Mouse (Mus musculus) embryonic facial prominence, embryonic 13.5 days (tissue): ENCODE data around the gene Speg. TPM values are rescaled to one million over a fixed set of nuclear protein-coding genes. Genes with fewer than 3 reads are reported as not detected.

Experiments
- ATAC-seq: fragments of 200-750 bp; cut with Nextera tagmentation; 2 replicates; pipeline ENCODE4 v1.8.0; 2017; ENCODE audit warnings: low read depth; ENCODE audit not compliant: insufficient number of reproducible peaks, insufficient read depth, low FRiP score, low TSS enrichment
- H3K27ac ChIP-seq: fragments of 300-500 bp; sonication (generic); 2 replicates; pipeline ENCODE4 v1.5.1; 2015; ENCODE audit warnings: moderate library complexity, mild to moderate bottlenecking, inconsistent platforms
- H3K27me3 ChIP-seq: fragments of 300-500 bp; sonication (generic); 2 replicates; pipeline ENCODE4 v1.6.1; 2015; ENCODE audit warnings: mild to moderate bottlenecking, inconsistent platforms
- H3K36me3 ChIP-seq: fragments of 300-500 bp; sonication (generic); 2 replicates; pipeline ENCODE4 v1.6.1; 2015; ENCODE audit warnings: mild to moderate bottlenecking, inconsistent platforms
- H3K4me1 ChIP-seq: fragments of 300-500 bp; sonication (generic); 2 replicates; pipeline ENCODE4 v1.6.1; 2015; ENCODE audit warnings: inconsistent platforms
- H3K4me2 ChIP-seq: fragments of 300-500 bp; sonication (generic); 2 replicates; pipeline ENCODE4 v1.6.1; 2015; ENCODE audit warnings: moderate library complexity, mild to moderate bottlenecking, inconsistent platforms
- H3K4me3 ChIP-seq: fragments of 300-500 bp; sonication (generic); 2 replicates; pipeline ENCODE4 v1.5.1; 2015; ENCODE audit warnings: mild to moderate bottlenecking, inconsistent platforms
- H3K9ac ChIP-seq: fragments of 300-500 bp; sonication (generic); 2 replicates; pipeline ENCODE4 v1.6.1; 2015; ENCODE audit warnings: mild to moderate bottlenecking, inconsistent platforms
- H3K9me3 ChIP-seq: fragments of 300-500 bp; sonication (generic); 2 replicates; pipeline ENCODE4 v1.6.1; 2016; ENCODE audit warnings: inconsistent platforms
- WGBS: fragments of 180-500 bp; shearing (Covaris S2); methylation state at CpG from one replicate; pipeline ENCODE4 v1.1.7; 2015; ENCODE audit warnings: mixed read lengths; 5-methylcytosine and 5-hydroxymethylcytosine counted together
- polyA plus RNA-seq: library from polyadenylated mRNA; unstranded; fragments of >200 nt; fragmentation: Nextera tagmentation; extraction: Ambion mirVana; gene quantifications from 2 replicates; pipeline ENCODE4 v1.2.1, GENCODE M21; 2015

The Speg gene
- polyA plus RNA-seq, 1 experiment from 2014 or later: 16.1 TPM

DNA sequence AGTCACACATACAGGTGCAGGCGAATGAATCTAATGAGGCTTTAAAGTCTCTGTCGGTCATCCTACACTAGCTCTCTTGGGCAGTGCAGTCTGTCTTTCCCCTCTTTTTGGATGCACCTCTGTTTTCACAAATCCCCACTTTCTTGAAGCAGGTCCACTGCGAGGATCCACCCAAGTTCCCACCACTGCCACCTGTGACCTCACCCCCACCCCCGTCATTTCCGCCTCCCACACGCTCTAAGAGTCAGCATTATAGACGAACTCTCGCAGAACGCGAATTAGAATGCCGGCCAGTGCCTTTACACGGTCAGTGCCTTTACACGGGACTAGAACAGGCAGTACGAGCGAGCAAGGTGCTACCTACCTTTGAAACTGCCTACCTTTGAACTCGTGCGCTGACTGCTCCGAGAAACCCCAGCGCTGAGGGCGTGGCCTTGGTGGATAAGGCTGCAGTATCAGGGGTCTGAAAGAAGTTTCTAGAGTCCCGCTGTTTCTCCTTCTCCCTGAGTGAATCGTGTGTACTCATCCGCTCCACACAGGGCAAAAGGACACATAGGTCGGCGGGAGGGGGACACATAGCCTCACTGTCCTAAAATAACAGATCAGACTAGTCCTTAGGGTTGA is 5.6 kb upstream of the Speg start:
- Histone ChIP-seq H3K4me2 (no peak overlapping the region), H3K4me3 (no peak overlapping the region), H3K36me3 (no peaks in the 10 kb centered on the region), H3K9me3 (no peaks in the 10 kb centered on the region), H3K9ac (no peak overlapping the region), H3K27ac (no peak overlapping the region), H3K4me1 (peaks cover 19% of the 10 kb centered on the region), H3K27me3 (peaks cover 20% of the 10 kb centered on the region)
- WGBS: 49% methylated on average over 25 of the region's 25 CpGs
- no peak for ATAC-seq

DNA sequence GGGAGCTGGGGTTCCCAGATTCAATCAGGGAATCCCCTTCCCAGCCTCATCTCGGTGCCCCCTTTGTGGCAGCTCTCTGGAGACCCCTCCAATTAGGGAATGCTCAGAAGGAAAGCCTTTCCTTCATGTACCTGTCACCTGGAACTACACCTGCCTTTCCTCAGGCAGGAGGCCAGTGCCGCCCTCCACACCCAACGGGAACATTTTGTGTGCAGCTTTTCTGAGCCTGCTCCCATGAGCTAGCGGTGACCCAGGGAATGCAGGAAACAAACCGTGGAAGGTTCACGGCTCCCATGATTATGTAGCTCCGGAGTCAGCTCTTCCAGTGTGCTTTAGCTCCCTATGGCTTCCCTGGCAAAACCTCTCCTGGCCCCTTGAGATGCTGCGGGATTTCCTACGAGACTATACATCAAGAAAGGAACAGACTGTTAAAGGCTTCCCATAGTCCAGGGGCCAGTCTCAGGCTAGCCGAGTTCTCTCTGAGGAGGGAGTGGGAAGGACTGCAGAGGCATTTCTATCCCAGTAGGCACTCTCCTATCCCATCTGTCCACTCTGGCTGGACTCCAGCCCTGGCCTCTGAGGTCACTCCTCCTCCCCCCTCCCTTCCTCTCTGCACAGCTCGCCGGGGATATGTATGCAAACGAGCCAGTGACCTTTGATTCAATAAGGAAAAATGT is 5.0 kb upstream of the Speg start:
- WGBS: 40% methylated on average over 13 of the region's 13 CpGs
- no peak overlapping the region for H3K4me3 ChIP-seq
- H3K9me3 ChIP-seq: no peaks in the 10 kb centered on the region
- peaks cover 25% of the 10 kb centered on the region for H3K4me1 ChIP-seq
- no peak for ATAC-seq
- H3K27ac ChIP-seq: no peak overlapping the region
- H3K27me3 ChIP-seq: peaks cover 25% of the 10 kb centered on the region
- no peaks in the 10 kb centered on the region for H3K36me3 ChIP-seq
- no peak overlapping the region for H3K9ac ChIP-seq
- no peak overlapping the region for H3K4me2 ChIP-seq

DNA sequence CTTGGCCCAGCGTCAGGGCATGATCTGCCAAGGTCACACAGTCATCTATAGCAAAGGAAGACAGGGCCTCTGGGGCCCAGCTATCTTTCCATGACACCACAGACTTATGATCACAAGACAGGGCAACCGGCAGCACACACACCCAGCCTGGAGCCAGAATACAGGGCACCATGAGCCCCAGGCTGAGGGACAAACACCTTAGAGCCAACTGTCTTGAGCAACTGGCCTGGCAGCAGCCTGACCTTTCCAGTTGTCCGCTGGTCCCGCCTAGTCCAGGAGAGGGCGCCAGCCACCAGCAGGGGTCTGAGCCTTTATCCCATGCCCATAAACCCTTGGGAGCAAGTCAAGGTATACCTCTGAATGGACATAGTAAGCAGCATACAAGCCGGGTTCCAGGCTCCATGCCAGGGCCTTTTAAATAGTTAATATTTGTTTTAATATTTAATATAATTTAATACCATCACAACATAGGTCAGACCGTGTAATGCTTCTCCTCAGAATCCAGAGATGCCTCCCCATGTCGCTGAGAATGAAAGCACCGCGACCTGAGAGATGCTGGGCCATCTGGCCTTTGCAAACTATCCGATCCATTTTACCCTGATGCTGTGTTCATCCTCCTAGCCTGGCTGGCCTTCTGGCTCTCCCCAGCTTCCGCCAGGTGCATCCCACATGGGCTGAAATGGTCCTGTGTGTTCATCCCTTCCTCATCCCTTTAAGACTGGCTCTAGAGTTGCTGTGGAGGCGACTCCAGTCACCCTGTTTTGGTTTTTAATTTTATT is 3.6 kb upstream of the Speg start:
- no peak overlapping the region for H3K4me2 ChIP-seq
- H3K27me3 ChIP-seq: peaks cover 35% of the 10 kb centered on the region
- 49% methylated on average over 13 of the region's 13 CpGs for WGBS
- H3K4me1 ChIP-seq: peaks cover 24% of the 10 kb centered on the region
- no peak for ATAC-seq
- no peak overlapping the region for H3K9ac ChIP-seq
- H3K9me3 ChIP-seq: no peaks in the 10 kb centered on the region
- H3K4me3 ChIP-seq: no peak overlapping the region
- no peaks in the 10 kb centered on the region for H3K36me3 ChIP-seq
- H3K27ac ChIP-seq: no peak overlapping the region

DNA sequence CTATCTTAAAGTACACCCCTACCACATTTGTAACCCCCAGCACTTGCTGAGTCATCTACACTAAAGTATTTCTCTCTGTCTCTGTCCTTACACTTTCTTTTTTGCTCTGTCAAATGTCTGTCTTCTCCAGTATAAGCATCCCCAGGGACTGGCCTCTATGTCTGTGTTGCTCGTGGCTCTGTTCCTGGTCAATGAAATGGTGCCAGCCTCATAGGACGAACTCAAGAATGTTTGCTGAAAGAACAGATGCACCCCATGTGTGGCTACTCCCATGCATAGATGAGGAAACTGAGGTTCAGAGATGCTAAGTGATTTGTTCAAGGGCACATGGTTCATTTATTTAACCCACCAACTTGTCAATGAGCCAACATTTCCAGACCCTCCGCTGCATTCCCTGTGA is 2.6 kb upstream of the Speg start:
- peaks cover 24% of the 10 kb centered on the region for H3K4me1 ChIP-seq
- H3K4me2 ChIP-seq: no peak overlapping the region
- H3K27ac ChIP-seq: no peak overlapping the region
- no peak overlapping the region for H3K9ac ChIP-seq
- no peak overlapping the region for H3K4me3 ChIP-seq
- H3K36me3 ChIP-seq: no peaks in the 10 kb centered on the region
- WGBS: 77% methylated on average over 3 of the region's 3 CpGs
- H3K27me3 ChIP-seq: peaks cover 35% of the 10 kb centered on the region
- ATAC-seq: no peak
- no peaks in the 10 kb centered on the region for H3K9me3 ChIP-seq

DNA sequence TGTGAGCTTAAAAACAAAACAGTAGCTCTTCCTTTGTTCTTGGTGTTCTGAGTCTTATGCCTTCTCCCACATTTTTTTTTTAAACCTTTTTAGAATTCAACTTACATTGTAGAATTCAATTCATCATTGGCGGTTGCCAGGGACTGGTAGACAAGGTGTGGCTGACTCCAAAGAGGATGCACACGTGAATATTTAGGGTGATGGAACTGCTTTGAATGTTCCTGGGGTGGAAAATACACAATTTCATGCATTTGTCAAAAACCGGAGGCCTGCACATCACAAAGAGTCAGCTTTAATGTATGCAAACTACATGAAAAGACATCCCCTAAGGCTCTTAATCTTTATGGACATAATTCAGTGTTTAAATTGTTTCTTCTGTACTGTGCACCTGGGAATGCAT is 1.8 kb upstream of the Speg start:
- no peaks in the 10 kb centered on the region for H3K36me3 ChIP-seq
- peaks cover 38% of the 10 kb centered on the region for H3K27me3 ChIP-seq
- no peak for ATAC-seq
- WGBS: 42% methylated on average over 3 of the region's 3 CpGs
- H3K4me3 ChIP-seq: no peak overlapping the region
- no peak overlapping the region for H3K9ac ChIP-seq
- no peak overlapping the region for H3K4me2 ChIP-seq
- H3K4me1 ChIP-seq: peaks cover 24% of the 10 kb centered on the region
- H3K9me3 ChIP-seq: no peaks in the 10 kb centered on the region
- H3K27ac ChIP-seq: no peak overlapping the region

DNA sequence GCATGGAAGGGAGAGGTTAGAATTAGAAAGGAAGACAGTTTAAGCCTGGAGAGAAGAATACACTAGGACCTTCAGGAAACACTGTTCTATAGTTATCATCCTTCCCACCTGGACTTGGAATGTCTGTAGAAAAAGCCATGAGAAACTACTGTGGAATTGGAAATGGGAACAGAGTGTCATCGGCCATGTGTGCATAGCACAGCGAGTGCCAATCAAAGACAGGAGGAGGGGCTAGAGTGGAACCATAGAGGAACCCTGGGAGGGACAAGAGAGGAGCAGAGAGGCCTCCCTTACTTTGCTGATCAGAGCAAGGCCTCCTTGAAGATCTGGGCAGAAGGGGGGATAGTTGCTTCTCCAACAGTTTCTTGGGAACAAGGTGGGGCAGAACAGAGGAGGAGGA is 4.1 kb downstream of the Speg start:
- Histone ChIP-seq H3K36me3 (no peaks in the 10 kb centered on the region), H3K4me2 (no peak overlapping the region), H3K27me3 (peaks cover 30% of the 10 kb centered on the region), H3K4me3 (no peak overlapping the region), H3K27ac (no peak overlapping the region), H3K9me3 (no peaks in the 10 kb centered on the region), H3K4me1 (peaks cover 39% of the 10 kb centered on the region), H3K9ac (no peak overlapping the region)
- 70% methylated on average over 2 of the region's 2 CpGs for WGBS
- no peak for ATAC-seq

DNA sequence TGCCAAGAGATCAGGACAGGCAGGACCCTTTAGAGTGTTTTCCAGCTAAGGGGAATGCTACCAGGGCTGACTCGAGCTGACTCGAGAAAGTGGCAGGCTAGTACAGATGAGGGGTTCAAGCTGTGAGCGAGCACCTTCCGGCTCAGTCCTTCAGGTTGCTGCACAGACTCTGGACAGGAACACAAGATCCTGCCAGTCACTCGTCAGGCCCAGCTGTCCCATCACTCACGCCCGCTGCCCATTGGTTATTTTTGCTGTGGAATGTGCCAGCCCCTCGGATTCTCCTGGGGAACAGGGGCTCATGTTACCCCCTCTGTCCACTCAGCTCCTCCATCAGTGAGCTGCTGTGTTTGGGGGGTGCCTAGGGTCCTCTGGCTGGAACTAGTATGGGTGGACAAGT is 4.8 kb downstream of the Speg start:
- H3K27ac ChIP-seq: no peak overlapping the region
- peaks cover 39% of the 10 kb centered on the region for H3K4me1 ChIP-seq
- no peak overlapping the region for H3K9ac ChIP-seq
- H3K27me3 ChIP-seq: peaks cover 28% of the 10 kb centered on the region
- peaks cover 4% of the 10 kb centered on the region; the same call in 1 of the 2 replicates for H3K36me3 ChIP-seq
- ATAC-seq: no peak
- no peak overlapping the region for H3K4me3 ChIP-seq
- 51% methylated on average over 8 of the region's 8 CpGs for WGBS
- H3K9me3 ChIP-seq: no peaks in the 10 kb centered on the region
- no peak overlapping the region for H3K4me2 ChIP-seq

DNA sequence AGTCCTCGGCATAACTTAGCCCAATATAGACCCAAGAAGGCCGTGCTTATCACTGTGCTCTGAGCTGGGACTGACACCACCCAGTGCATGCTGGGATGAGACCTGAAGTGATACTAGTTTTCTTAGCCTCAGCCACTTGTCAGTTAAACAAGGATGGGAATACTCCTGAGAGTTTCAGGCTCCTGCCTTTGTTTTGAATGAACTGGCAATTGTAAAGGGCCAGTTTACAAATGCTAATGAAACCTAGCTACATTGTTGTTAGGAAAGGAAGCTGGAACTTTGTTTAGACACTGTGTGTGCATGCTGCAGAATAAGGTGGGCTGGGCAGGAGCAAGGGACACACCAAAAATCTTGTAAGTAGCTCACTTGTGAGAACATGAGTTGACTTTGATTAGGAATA is 5.9 kb downstream of the Speg start:
- no peak overlapping the region for H3K4me3 ChIP-seq
- peaks cover 27% of the 10 kb centered on the region for H3K27me3 ChIP-seq
- 36% methylated on average over 2 of the region's 2 CpGs for WGBS
- H3K9ac ChIP-seq: no peak overlapping the region
- H3K36me3 ChIP-seq: peaks cover 6% of the 10 kb centered on the region; the same call in 1 of the 2 replicates
- H3K9me3 ChIP-seq: no peaks in the 10 kb centered on the region
- no peak overlapping the region for H3K27ac ChIP-seq
- H3K4me2 ChIP-seq: peak overlapping the region; percentile 85; the same call in 1 of the 2 replicates
- ATAC-seq: no peak
- peaks cover 39% of the 10 kb centered on the region for H3K4me1 ChIP-seq

DNA sequence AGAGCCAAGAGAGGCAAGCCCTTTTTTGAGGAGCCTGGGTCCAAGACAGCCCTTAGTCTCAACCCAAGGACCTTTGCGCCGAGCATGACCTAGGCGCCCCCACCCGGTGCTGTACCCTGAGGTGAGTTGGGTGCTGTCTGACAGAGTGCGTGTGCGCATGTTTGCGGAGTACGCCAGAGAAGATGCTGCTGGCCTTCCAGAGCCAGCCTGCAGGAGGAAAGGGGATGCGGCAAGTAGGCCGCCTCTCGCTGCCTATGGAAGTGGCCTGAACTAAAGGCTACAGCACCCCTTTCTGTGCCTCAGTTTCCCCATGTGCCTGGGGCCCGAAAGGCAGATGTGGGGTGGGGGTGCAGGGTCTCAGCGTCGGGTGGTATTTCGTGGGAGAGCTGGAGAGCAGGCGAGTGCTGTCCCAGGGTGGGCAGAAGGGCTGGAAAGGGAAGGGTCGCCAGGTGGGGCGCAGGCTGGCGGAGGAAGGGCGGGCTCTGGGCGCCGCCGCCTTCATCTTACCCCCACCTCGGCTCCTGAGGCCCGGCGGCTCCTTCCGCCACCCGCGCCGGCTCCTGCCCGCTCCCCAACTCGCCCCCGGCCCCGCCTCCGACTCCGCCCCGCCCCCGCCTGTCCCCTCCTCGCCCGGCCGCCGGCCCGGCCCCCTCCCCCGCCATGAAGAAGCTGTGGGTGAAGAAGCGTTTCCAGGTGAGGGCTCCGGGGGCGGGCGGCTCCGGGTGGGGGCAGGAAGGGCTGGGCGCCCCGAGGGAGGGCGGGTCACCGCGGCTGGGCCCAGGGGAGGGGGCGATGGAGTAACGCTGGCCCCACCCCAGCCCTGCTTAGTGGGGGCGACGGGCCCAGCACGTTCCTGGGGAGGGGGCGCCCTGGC is 6.6 kb downstream of the Speg start:
- peaks cover 45% of the 10 kb centered on the region for H3K4me1 ChIP-seq
- no peaks in the 10 kb centered on the region for H3K9me3 ChIP-seq
- 4% methylated on average over 46 of the region's 60 CpGs for WGBS
- H3K27me3 ChIP-seq: peaks cover 31% of the 10 kb centered on the region
- H3K27ac ChIP-seq: peak overlapping the region; percentile 62
- H3K4me3 ChIP-seq: peak overlapping the region; percentile 63
- peak; percentile 35; the same call in 1 of the 2 replicates for ATAC-seq
- peaks cover 6% of the 10 kb centered on the region; the same call in 1 of the 2 replicates for H3K36me3 ChIP-seq
- peak overlapping the region; percentile 85 for H3K4me2 ChIP-seq
- peak overlapping the region; percentile 81 for H3K9ac ChIP-seq

DNA sequence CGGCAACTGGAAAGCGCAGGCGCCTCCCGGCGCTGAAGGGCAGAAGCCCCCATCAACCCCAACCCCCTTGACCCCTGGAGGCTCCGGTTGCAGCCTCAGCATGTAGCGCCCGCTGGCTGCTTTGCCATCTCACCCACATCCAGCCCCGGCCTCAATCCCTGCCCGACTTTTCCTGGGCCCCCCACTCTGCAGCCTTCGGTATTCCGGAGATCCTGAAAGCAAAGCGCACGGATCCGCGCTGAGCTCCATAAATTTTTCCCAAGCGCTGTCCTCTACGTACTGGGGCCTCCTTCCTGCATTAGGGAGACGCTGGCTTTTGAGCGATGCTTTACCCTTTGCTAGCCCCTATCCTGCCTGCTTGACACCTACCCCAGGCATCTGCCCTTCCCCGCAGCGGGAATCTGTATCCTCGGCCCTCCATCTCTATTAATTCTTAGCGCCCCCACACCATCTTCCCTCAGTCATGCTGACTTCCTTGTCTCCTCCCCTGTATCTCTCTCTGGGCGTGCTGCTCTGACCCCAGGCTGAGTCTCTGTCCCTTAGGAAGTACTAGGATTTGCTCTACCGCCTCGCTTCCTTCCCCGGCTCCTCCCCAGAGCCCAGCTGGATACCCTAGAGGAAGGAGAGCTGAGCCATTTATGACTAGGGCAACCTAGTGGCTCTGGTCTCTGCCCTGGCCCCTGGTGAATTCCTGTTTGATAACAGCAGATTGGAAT is 7.4 kb downstream of the Speg start:
- Histone ChIP-seq H3K4me3 (peak overlapping the region; percentile 63), H3K9ac (peak overlapping the region; percentile 81), H3K9me3 (no peaks in the 10 kb centered on the region), H3K4me1 (peaks cover 48% of the 10 kb centered on the region), H3K27me3 (peaks cover 39% of the 10 kb centered on the region), H3K4me2 (peak overlapping the region; percentile 85), H3K27ac (peak overlapping the region; percentile 30), H3K36me3 (peaks cover 6% of the 10 kb centered on the region; the same call in 1 of the 2 replicates)
- WGBS: under 1% methylated on average over 28 of the region's 28 CpGs
- 0 out of 2 replicates have a peak, but pooled peaks have one; percentile 0 for ATAC-seq
